Mouse (Mus musculus) myocyte (in vitro differentiated cells): ENCODE data around the gene Bri3.
A peak's percentile ranks its signal among the peaks of the same experiment; 100 is the strongest.

Source experiments
- MAX ChIP-seq: IDR thresholded peaks from one replicate; pipeline ENCODE4 v1.6.1; 2011; ENCODE audit warnings: low read depth, mild to moderate bottlenecking, control low read depth
- MYOD1 ChIP-seq, 3 experiments: IDR thresholded peaks; one replicate each; pipeline ENCODE4 v1.6.1; 2011; ENCODE audit warnings: control low read depth in 2 of 3, low read depth in 2 of 3, mild to moderate bottlenecking in 2 of 3, moderate library complexity in 1 of 3; ENCODE audit not compliant: insufficient read length in 2 of 3, control insufficient read depth in 1 of 3
- POLR2A ChIP-seq: IDR thresholded peaks from one replicate; pipeline ENCODE4 v1.6.1; 2011; ENCODE audit warnings: low read depth, mild to moderate bottlenecking, control low read depth, moderate library complexity; ENCODE audit not compliant: insufficient read length
- REST ChIP-seq: IDR thresholded peaks from one replicate; pipeline ENCODE4 v1.6.1; 2011; ENCODE audit warnings: mild to moderate bottlenecking, control low read depth, moderate library complexity; ENCODE audit not compliant: insufficient read depth, insufficient read length
- USF1 ChIP-seq: IDR thresholded peaks from one replicate; pipeline ENCODE4 v1.6.1; 2011; ENCODE audit warnings: low read depth, mild to moderate bottlenecking, control low read depth, moderate library complexity

DNA sequence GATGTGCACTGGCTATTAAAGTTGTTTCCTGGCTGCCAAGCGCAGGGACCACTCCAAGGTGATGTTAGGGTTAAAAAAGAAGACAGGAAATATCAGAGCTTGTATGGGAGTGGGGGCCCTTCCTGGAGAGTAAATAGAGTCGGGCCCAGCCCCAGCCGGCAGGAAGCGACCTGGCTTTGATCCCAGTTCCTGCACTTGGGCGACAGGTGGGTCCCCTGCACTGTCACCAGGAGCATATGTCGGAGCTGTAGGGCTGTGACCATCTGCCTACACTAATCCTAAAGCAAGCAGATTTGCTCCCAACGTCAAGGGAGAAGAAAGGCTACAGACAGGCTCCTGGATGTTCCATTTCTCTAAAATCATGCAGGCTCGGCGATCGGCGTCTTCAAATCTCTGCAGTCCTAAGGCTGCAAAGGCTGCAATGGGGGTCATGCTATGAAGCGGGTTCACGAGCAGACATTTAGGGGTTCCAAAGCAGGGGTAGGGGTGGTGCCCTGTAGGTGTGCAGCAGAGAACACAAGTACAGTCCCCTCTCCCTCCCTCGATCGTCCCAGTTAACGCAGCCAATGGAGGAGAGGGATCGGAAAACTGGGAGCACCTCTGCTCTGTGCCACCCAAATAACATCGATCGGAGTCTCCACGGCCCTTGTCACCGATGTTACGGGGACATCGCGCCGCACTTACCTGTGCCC is 21.3 kb upstream of the Bri3 start:
- TF ChIP-seq POLR2A (no peak), MYOD1 (IDR thresholded peaks at IDR 0.05; ENCODE audit: control insufficient read depth in 1 of 3, insufficient read length in 2 of 3, low read depth in 2 of 3) (peak in 2 of 3 experiments; percentile 36 to 55), USF1 (no peak), MAX (no peak), REST (no peak)
